Mouse (Mus musculus): ENCODE measurements at regions not wholly inside any gene's neighbourhood (a gene's known extent, or its start where the extent isn't known, plus 50 kb on each side); places are given as distances from the start of the nearest gene placed in this dataset.
"Not testable (repeated sequence)": the region's sequence is repeated elsewhere in the genome, so short reads cannot be mapped to it uniquely, and the experiment has no call there.

DNA sequence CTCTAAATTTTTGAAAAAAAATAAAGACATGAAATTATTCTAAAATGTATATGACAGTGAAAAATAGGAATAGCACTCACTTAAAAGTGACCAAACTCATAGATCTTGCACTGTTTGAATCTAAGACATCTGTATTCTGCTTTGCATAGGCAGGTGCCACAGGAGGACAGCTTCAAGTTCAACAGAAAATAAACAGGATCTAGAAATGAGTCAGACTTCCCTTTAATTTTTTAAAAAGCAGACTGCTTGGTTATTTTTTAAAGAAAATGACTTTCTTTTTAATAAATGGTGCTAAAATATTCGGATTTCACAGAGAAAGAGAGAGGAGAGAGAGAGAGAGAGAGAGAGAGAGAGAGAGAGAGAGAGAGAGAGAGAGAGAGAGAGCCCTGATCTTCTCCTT is 123.8 kb upstream of the Myt1l start:
- no peak overlapping the region for H3K9ac ChIP-seq (replicated peaks; ENCODE audit: low read length, poor library complexity, severe bottlenecking)
- no peak for ATAC-seq (ENCODE audit: low FRiP score)

DNA sequence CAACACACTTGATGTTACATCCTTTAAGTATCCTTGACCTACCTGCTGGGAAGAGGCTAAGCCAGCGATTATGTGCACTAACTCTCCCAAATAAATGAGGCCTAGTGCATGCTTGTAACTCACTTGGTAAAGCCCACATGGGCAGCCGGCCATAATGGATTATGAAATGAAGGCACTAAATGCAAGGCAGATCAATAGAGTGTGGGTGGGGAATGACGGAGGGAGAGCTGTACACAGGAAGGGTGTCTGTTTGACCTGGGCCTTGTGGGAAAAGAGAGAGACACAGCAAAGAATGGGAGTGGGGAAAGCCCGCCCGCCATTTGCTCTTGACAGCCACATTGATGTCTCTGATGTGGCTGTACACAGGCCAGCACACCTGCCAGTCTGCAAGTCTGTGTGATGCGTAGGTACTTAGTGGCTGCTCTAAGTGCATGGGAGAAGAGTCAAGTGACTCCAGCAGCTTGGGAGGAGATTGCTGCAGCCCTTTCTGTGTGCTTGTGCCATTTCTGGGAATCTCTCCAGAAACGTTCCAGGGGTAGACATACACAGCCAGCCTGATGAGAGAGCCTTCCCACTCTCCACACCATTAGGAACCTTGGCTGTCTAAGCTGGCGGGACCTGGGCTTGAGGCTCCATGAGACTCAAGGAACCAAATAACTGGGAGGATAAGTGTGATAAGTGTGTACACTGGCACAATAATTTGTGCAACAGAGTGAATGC is 118.7 kb upstream of the Myt1l start:
- 86% methylated on average over 8 of the region's 8 CpGs for WGBS
- H3K36me3 ChIP-seq (ENCODE audit: insufficient read depth, low read length): no peaks in the 10 kb centered on the region
- no peaks in the 10 kb centered on the region for H3K27me3 ChIP-seq (ENCODE audit: insufficient read depth, low read length)
- no peaks in the 10 kb centered on the region for H3K9me3 ChIP-seq (ENCODE audit: low read length)
- DNase-seq (ENCODE audit: low spot score) (no peak), ATAC-seq (ENCODE audit: low FRiP score) (no peak)
- no peak overlapping the region for H3K4me2 ChIP-seq (ENCODE audit: low read depth, low read length, poor library complexity, severe bottlenecking)
- no peak overlapping the region for H3K27ac ChIP-seq (ENCODE audit: low read depth, low read length)
- H3K4me3 ChIP-seq (ENCODE audit: low read depth, low read length): no peak overlapping the region
- TF ChIP-seq CTCF (IDR thresholded peaks at IDR 0.05): no peak
- H3K4me1 ChIP-seq (ENCODE audit: insufficient read depth, low read length): no peaks in the 10 kb centered on the region
- no peak overlapping the region for H3K9ac ChIP-seq (replicated peaks; ENCODE audit: low read length, poor library complexity, severe bottlenecking)

More for the DNA sequence above, 123.8 kb upstream of the Myt1l start:
- Histone ChIP-seq H3K9me3 (ENCODE audit: low read length) (no peaks in the 10 kb centered on the region), H3K4me3 (ENCODE audit: low read depth, low read length) (no peak overlapping the region), H3K4me1 (ENCODE audit: insufficient read depth, low read length) (no peaks in the 10 kb centered on the region), H3K27me3 (ENCODE audit: insufficient read depth, low read length) (no peaks in the 10 kb centered on the region), H3K36me3 (ENCODE audit: insufficient read depth, low read length) (no peaks in the 10 kb centered on the region), H3K27ac (ENCODE audit: low read depth, low read length) (no peak overlapping the region), H3K4me2 (ENCODE audit: low read depth, low read length, poor library complexity, severe bottlenecking) (no peak overlapping the region)
- DNase-seq (ENCODE audit: low spot score): no peak
- no peak for TF ChIP-seq CTCF (IDR thresholded peaks at IDR 0.05)
- WGBS: 24% methylated on average over 1 of the region's 1 CpGs

DNA sequence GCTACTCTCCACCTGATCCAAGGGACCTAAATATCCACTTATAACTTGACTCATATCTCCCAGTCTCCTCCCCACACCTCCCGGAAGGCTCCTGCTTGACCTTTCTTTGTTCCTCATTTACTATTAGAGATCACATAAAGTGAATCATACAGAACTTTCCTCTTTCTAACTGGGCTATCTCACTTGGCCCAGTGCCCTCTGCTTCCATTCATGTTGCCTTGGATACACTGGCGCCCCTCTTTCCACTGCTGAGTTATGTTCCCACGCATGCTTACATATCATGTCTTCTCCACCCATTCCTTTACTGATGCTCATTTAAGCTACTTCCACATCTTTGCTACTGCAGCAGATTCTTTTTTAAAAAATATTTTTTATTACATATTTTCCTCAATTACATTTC is 94.2 kb upstream of the Myt1l start:
- no peak overlapping the region for H3K27ac ChIP-seq (ENCODE audit: low read depth, low read length)
- H3K27me3 ChIP-seq (ENCODE audit: insufficient read depth, low read length): no peaks in the 10 kb centered on the region
- WGBS: 80% methylated on average over 3 of the region's 3 CpGs
- H3K4me3 ChIP-seq (ENCODE audit: low read depth, low read length): no peak overlapping the region
- H3K4me2 ChIP-seq (ENCODE audit: low read depth, low read length, poor library complexity, severe bottlenecking): no peak overlapping the region
- H3K36me3 ChIP-seq (ENCODE audit: insufficient read depth, low read length): no peaks in the 10 kb centered on the region
- ATAC-seq (ENCODE audit: low FRiP score) (no peak), DNase-seq (ENCODE audit: low spot score) (no peak)
- H3K9me3 ChIP-seq (ENCODE audit: low read length): no peaks in the 10 kb centered on the region
- no peak for TF ChIP-seq CTCF (IDR thresholded peaks at IDR 0.05)
- H3K4me1 ChIP-seq (ENCODE audit: insufficient read depth, low read length): no peaks in the 10 kb centered on the region
- no peak overlapping the region for H3K9ac ChIP-seq (replicated peaks; ENCODE audit: low read length, poor library complexity, severe bottlenecking)

DNA sequence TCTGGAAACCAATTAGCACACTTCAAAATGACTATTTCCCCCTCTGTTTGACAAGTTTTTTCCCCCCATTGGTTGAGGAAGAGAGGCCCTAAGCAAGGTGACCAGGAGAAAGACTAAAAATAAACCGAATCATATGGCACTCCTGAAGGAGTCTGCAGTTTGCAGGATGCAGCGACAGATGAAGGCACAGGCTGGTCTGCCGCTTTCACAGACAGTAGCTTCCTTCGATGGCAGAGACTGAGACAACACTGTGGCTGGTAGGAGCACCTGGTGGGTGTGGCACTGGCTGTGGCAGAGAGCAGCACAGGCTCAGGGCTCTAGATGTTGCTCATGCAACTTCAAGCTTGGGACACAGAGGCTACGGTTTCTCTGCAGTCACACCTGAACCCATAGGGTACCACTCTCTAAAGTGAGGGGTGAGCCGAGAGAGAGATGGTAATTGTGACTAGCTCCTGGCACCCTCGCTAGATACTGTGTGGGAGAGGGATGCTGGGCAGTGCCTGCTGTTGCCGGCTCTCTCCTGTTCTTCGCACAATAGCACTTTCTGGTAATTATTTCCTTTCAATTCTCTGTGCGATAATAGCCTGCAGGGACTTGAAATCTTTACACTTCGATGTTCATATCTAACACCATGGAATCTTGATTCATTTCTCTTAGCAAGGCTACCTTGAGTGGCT is 88.7 kb upstream of the Myt1l start:
- ATAC-seq (ENCODE audit: low FRiP score): no peak
- no peak overlapping the region for H3K27ac ChIP-seq (ENCODE audit: low read depth, low read length)
- no peaks in the 10 kb centered on the region for H3K4me1 ChIP-seq (ENCODE audit: insufficient read depth, low read length)
- H3K36me3 ChIP-seq (ENCODE audit: insufficient read depth, low read length): no peaks in the 10 kb centered on the region
- H3K9ac ChIP-seq (replicated peaks; ENCODE audit: low read length, poor library complexity, severe bottlenecking): no peak overlapping the region
- no peaks in the 10 kb centered on the region for H3K27me3 ChIP-seq (ENCODE audit: insufficient read depth, low read length)
- WGBS: 66% methylated on average over 11 of the region's 11 CpGs
- no peak for DNase-seq (ENCODE audit: low spot score)
- no peaks in the 10 kb centered on the region for H3K9me3 ChIP-seq (ENCODE audit: low read length)
- no peak overlapping the region for H3K4me3 ChIP-seq (ENCODE audit: low read depth, low read length)
- no peak for TF ChIP-seq CTCF (IDR thresholded peaks at IDR 0.05)
- no peak overlapping the region for H3K4me2 ChIP-seq (ENCODE audit: low read depth, low read length, poor library complexity, severe bottlenecking)

DNA sequence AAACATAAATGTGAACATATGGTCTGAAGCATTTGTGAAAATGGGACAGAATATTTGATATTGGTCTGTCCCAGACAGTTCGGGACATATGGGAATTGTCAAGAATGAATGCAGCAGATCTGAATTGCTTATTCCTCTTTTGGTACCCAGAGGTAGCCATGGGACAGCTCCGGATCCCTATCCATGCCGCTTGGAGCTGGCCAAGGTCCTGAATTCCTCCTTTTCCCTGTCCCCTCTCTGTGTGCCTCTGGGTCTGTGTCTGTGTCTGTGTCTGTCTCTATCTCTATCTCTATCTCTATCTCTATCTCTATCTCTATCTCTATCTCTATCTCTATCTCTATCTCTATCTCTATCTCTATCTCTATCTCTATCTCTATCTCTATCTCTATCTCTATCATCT is 63.0 kb upstream of the Myt1l start:
- peak; percentile 37 for DNase-seq (ENCODE audit: low spot score)
- ATAC-seq (ENCODE audit: low FRiP score): not testable (repeated sequence)
- WGBS: 33% methylated on average over 3 of the region's 3 CpGs

More for the DNA sequence above, 63.0 kb upstream of the Myt1l start:
- not testable (repeated sequence) for H3K9me3 ChIP-seq (ENCODE audit: low read length); H3K27me3 ChIP-seq (ENCODE audit: insufficient read depth, low read length); H3K4me3 ChIP-seq (ENCODE audit: low read depth, low read length); H3K27ac ChIP-seq (ENCODE audit: low read depth, low read length); H3K4me2 ChIP-seq (ENCODE audit: low read depth, low read length, poor library complexity, severe bottlenecking); H3K9ac ChIP-seq (replicated peaks; ENCODE audit: low read length, poor library complexity, severe bottlenecking); H3K4me1 ChIP-seq (ENCODE audit: insufficient read depth, low read length); H3K36me3 ChIP-seq (ENCODE audit: insufficient read depth, low read length)

Measured in midbrain, postnatal 0 days (tissue).